Mouse (Mus musculus) spleen, postnatal 36 days (tissue): ENCODE measurements around the gene Mrgprx1.

Experiments used
- DNase-seq, 2 experiments: peaks; one replicate each; pipeline ENCODE4 v3.0.0; 2022; ENCODE audit warnings: low spot score in 2 of 2, mixed read lengths in 1 of 2

Gene Mrgprx1

DNA sequence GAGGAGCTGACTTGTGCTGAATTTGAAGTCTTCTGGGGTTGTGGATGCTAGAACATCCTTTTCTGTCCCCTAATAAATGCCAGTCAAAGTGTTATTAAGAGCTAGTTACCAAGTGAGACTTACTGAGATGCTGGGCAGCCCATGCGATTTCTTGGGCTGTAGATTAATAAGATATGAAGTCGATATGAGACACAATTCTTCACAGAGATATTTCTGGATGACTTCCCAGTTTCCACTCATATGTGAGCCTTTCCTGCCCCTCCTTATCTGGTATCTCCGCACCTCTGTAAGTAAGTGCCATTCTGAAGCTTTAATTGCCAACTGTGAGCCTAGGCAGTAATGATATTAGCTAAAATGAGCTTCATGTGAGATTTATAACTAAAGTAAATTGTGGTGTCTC lies at the start of gene Mrgprx1:
TSS of gene Mrgprx1 (minus strand) at position 101 of the 400 bp plus-strand sequence.
- DNase-seq = no peak

GRCm38 (mm10) chr7:48075521-48075920 lies 48.1 kb upstream of the Mrgprx1 start:
- no peak for DNase-seq

GRCm38 (mm10) chr7:48046475-48047185 lies 19.2 kb upstream of the Mrgprx1 start:
- DNase-seq = no peak

- DNase-seq = no peak
Measured at GRCm38 (mm10) chr7:48044046-48044445, 16.6 kb upstream of the Mrgprx1 start.

GRCm38 (mm10) chr7:48017874-48018273 lies 9.5 kb downstream of the Mrgprx1 start:
- DNase-seq = no peak

- no peak for DNase-seq
Measured at GRCm38 (mm10) chr7:47995689-47996088, 31.7 kb downstream of the Mrgprx1 start.

- no peak for DNase-seq
Measured at GRCm38 (mm10) chr7:47986752-47987151, 40.6 kb downstream of the Mrgprx1 start.

- no peak for DNase-seq
Measured at GRCm38 (mm10) chr7:47981995-47982394, 45.4 kb downstream of the Mrgprx1 start, which contains the start of gene Mrgpra4. TSS of gene Mrgpra4 (minus strand) at chr7:47982095.
